Mouse (Mus musculus) liver, postnatal 0 days (tissue): ENCODE results near the gene Efna5. TPM values are rescaled to one million over a fixed set of nuclear protein-coding genes. Genes with fewer than 3 reads are reported as not detected.
A peak's percentile ranks its signal among the peaks of the same experiment; 100 is the strongest.

ENCODE experiments used
- ATAC-seq: fragments of 200-750 bp; cut with Nextera tagmentation; 2 replicates; pipeline ENCODE4 v1.8.0; 2017; ENCODE audit warnings: mild to moderate bottlenecking, moderate library complexity
- DNase-seq: peaks from one replicate; pipeline ENCODE4 v3.0.0-alpha.2; 2016
- H3K27ac ChIP-seq: fragments of 300-500 bp; sonication (generic); 2 replicates; pipeline ENCODE4 v1.5.1; 2014; ENCODE audit warnings: antibody characterized with exemption, moderate library complexity, mild to moderate bottlenecking, low read depth
- H3K27me3 ChIP-seq: fragments of 300-500 bp; sonication (generic); 2 replicates; pipeline ENCODE4 v1.6.1; 2014; ENCODE audit warnings: low read length, control low read depth, mixed read lengths; ENCODE audit not compliant: insufficient read depth
- H3K36me3 ChIP-seq: fragments of 300-500 bp; sonication (generic); replicated peaks from 2 replicates; pipeline ENCODE4 v1.6.1; 2014; ENCODE audit warnings: mild to moderate bottlenecking, control low read depth, low read length, moderate library complexity, mixed read lengths; ENCODE audit not compliant: insufficient read depth
- H3K4me1 ChIP-seq: fragments of 300-500 bp; sonication (generic); 2 replicates; pipeline ENCODE4 v1.6.1; 2014; ENCODE audit warnings: antibody characterized with exemption, mild to moderate bottlenecking, control low read depth; ENCODE audit not compliant: insufficient read depth
- H3K4me2 ChIP-seq: fragments of 300-500 bp; sonication (generic); 2 replicates; pipeline ENCODE4 v1.6.1; 2014; ENCODE audit warnings: low read depth, mild to moderate bottlenecking, low read length, moderate library complexity, mixed read lengths
- H3K4me3 ChIP-seq: fragments of 300-500 bp; sonication (generic); 2 replicates; pipeline ENCODE4 v1.5.1; 2014; ENCODE audit warnings: low read depth, low read length
- H3K9ac ChIP-seq: fragments of 300-500 bp; sonication (generic); replicated peaks from 2 replicates; pipeline ENCODE4 v1.6.1; 2014; ENCODE audit warnings: mild to moderate bottlenecking, moderate library complexity
- H3K9me3 ChIP-seq: fragments of 300-500 bp; sonication (generic); 2 replicates; pipeline ENCODE4 v1.6.1; 2016; ENCODE audit warnings: mild to moderate bottlenecking, control low read depth, low read length, mixed read lengths
- CTCF ChIP-seq: sonication (generic); IDR thresholded peaks from 2 replicates; pipeline ENCODE4 v1.5.1; 2016; ENCODE audit warnings: antibody characterized with exemption, low read depth
- EP300 ChIP-seq: IDR thresholded peaks from 2 replicates; pipeline ENCODE4 v1.6.1; 2016; ENCODE audit warnings: antibody characterized with exemption, low read depth, mild to moderate bottlenecking
- WGBS: fragments of 180-500 bp; shearing (Covaris S2); extraction: QIAGEN DNeasy Blood & Tissue Kit; methylation state at CpG from one replicate; pipeline ENCODE4 v1.1.7; 2014; ENCODE audit not compliant: insufficient replicate concordance; 5-methylcytosine and 5-hydroxymethylcytosine counted together
- polyA plus RNA-seq: library from polyadenylated mRNA; unstranded; fragments of >200 nt; fragmentation: Nextera tagmentation; extraction: Ambion mirVana; gene quantifications from 2 replicates; pipeline ENCODE4 v1.2.1, GENCODE M21; 2015

Gene Efna5
- polyA plus RNA-seq, 1 experiment from 2014 or later: 3.0 TPM

DNA sequence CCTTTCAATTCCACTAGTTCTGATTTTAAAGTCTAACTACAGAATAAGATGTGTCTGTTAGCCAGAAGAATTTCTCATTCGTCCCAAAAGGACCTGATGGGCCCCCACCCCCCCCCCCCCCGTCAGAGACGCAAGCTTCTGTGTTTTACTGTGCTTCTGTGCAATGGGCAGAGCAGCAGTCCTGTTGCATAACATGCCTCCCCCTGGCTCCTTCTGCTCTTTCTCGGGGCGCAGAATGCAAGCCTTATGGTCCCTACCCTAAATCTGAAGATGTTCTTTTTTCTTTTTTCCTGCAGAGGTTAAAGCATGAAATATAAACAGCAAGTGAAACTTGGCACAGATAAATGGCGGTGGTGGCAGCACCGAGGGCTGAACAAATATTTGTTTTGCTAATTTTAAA, 224.5 kb downstream of the Efna5 start:
- H3K4me2 ChIP-seq: peak overlapping the region; percentile 52
- H3K27ac ChIP-seq: no peak overlapping the region
- TF ChIP-seq EP300 (no peak), CTCF (no peak)
- DNase-seq (no peak), ATAC-seq (no peak)
- H3K36me3 ChIP-seq: no peaks in the 10 kb centered on the region
- H3K27me3 ChIP-seq: no peaks in the 10 kb centered on the region
- WGBS: 44% methylated on average over 7 of the region's 7 CpGs
- H3K9ac ChIP-seq: no peak overlapping the region
- no peak overlapping the region for H3K4me3 ChIP-seq
- H3K4me1 ChIP-seq: peaks cover 6% of the 10 kb centered on the region; the same call in 1 of the 2 replicates
- H3K9me3 ChIP-seq: no peaks in the 10 kb centered on the region

DNA sequence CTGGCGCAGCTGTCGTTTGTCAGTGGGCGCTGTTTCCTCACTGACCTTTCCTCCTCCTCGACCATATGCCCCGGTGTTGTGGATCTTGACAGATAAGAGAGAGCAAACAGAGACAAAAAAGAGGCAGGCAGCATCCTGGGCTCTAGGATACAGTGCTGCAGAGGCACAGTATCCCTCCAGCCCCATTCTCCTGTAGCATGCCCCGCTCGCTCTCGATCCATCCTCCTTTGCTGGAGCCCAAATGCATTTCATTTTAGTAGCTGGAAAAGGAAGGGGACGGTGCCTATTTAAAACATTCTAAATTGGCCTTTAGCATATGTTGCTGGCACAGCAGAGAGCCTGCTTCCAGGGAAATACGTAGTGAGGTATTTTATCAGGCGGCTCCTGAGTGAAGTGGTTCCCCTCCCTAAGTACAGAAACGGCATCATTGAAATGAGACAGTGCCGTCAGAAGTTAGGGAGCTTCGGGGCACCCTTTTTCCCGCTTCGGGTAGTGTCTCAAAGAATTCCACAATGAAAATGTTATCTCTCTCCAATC, 225.2 kb downstream of the Efna5 start:
- Histone ChIP-seq H3K4me2 (peak overlapping the region; percentile 52), H3K27ac (no peak overlapping the region)
- no peak for ATAC-seq

DNA sequence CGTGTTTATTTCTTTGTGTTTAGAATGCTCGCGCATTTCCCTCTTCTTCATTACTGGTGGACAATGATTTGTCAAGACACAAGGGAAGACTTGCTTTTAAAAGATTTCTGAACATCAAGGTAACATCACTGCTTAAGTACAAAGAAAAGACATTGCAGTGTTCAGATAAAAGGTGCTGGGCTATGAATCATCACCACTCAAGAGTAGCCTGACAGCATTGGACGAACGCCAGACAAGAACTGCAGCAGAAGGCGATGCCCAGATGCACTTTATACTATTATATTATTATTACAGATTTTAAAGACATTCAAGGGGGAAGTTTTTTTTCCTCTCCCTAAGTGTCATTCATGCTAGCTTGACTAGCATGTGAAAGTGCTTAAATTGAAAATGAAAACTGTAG, 228.7 kb downstream of the Efna5 start:
- TF ChIP-seq CTCF (no peak), EP300 (no peak)
- Histone ChIP-seq H3K9ac (no peak overlapping the region), H3K36me3 (no peaks in the 10 kb centered on the region), H3K27ac (no peak overlapping the region), H3K4me1 (peaks cover 6% of the 10 kb centered on the region; the same call in 1 of the 2 replicates), H3K4me3 (no peak overlapping the region), H3K9me3 (no peaks in the 10 kb centered on the region), H3K4me2 (no peak overlapping the region), H3K27me3 (no peaks in the 10 kb centered on the region)
- ATAC-seq (no peak), DNase-seq (no peak)
- WGBS: 85% methylated on average over 6 of the region's 6 CpGs

More for the DNA sequence above, 225.2 kb downstream of the Efna5 start:
- 43% methylated on average over 16 of the region's 16 CpGs for WGBS
- no peak overlapping the region for H3K4me3 ChIP-seq
- H3K9ac ChIP-seq: no peak overlapping the region
- TF ChIP-seq EP300: no peak
- TF ChIP-seq CTCF: no peak
- no peaks in the 10 kb centered on the region for H3K27me3 ChIP-seq
- no peak for DNase-seq
- no peaks in the 10 kb centered on the region for H3K36me3 ChIP-seq
- H3K4me1 ChIP-seq: peaks cover 6% of the 10 kb centered on the region; the same call in 1 of the 2 replicates
- no peaks in the 10 kb centered on the region for H3K9me3 ChIP-seq

DNA sequence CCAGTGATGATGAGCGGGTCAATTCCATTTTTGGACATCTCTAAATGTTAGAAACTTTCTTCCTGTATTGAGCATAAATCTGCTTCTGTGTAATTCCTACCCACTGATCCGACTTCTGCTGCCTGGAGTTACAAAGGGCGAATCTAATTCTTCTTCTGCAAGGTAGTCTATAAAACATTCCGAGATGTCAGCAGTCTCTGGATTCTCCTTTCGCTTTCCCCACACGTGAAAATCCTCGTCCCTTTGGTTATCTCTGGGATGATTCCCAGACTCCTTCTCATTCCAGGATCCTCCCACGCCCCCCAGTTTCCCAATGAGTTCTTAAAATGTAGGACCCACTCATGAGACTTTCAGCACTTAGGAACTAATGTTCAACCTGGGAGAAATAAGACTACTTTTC, 229.4 kb downstream of the Efna5 start:
- H3K9ac ChIP-seq: no peak overlapping the region
- H3K4me3 ChIP-seq: no peak overlapping the region
- ATAC-seq (no peak), DNase-seq (no peak)
- H3K27ac ChIP-seq: no peak overlapping the region
- no peaks in the 10 kb centered on the region for H3K36me3 ChIP-seq
- H3K27me3 ChIP-seq: no peaks in the 10 kb centered on the region
- WGBS: 75% methylated on average over 8 of the region's 8 CpGs
- peaks cover 3% of the 10 kb centered on the region; the same call in 1 of the 2 replicates for H3K4me1 ChIP-seq
- TF ChIP-seq CTCF (no peak), EP300 (no peak)
- H3K4me2 ChIP-seq: no peak overlapping the region
- H3K9me3 ChIP-seq: no peaks in the 10 kb centered on the region

DNA sequence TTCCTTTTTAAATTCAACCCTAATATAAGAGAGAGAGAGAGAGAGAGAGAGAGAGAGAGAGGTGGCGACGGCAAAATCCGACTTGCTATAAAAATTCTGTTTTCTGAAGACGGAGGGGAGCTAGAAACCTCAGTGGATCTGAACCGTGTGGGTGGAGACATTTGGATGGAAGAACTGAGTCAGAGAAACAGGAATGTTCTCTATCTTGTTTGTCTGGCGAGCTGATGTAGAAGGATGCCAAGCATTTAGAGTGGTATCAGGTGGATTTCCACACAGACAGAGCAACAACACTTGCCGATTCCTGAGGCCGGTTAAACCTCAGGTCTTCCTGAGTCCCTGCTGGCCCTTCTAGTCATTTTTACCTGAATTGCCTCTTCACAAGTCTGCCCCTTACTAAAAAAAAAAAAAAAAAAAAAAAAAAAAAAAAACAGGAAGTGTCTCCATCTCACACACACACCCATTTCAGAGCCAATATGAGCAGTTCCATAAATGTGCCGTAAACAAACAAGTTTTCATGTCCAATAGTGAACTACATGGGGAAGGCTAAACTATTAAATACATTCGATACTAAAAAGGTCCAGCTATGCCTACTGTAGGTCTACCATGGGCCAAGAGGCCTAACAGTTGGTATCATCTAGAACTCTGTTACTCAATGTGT, 231.7 kb downstream of the Efna5 start:
- no peak for ATAC-seq
- H3K4me1 ChIP-seq: no peaks in the 10 kb centered on the region
- no peaks in the 10 kb centered on the region for H3K36me3 ChIP-seq
- no peak overlapping the region for H3K27ac ChIP-seq
- H3K4me3 ChIP-seq: no peak overlapping the region
- no peak for TF ChIP-seq EP300
- no peak for TF ChIP-seq CTCF
- DNase-seq: no peak
- H3K9me3 ChIP-seq: no peaks in the 10 kb centered on the region
- H3K9ac ChIP-seq: no peak overlapping the region
- no peaks in the 10 kb centered on the region for H3K27me3 ChIP-seq
- H3K4me2 ChIP-seq: no peak overlapping the region
- 79% methylated on average over 10 of the region's 10 CpGs for WGBS

DNA sequence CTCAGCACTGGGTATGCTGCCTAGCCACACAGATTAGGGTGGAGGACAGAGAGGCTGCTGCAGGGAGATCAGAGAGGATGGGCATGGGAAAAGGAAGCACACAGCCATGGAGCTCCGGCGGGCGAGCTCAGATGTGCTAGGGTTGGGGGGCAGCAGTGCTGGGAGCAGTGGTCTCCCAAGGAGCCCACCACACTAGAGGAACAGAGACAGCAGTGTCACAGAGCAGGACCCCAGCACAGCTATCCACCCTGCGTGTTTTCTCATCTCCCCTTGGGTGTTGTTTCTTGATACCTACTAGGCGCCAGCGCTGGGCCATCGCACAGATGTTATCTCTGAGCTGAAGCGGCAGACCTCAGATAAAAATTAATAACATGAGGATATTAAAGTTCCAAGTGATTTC, 234.3 kb downstream of the Efna5 start:
- DNase-seq (no peak), ATAC-seq (no peak)
- 85% methylated on average over 8 of the region's 8 CpGs for WGBS
- Histone ChIP-seq H3K36me3 (no peaks in the 10 kb centered on the region), H3K4me3 (no peak overlapping the region), H3K9me3 (no peaks in the 10 kb centered on the region), H3K9ac (no peak overlapping the region), H3K4me1 (no peaks in the 10 kb centered on the region), H3K4me2 (no peak overlapping the region), H3K27ac (no peak overlapping the region), H3K27me3 (no peaks in the 10 kb centered on the region)
- no peak for TF ChIP-seq CTCF
- no peak for TF ChIP-seq EP300
